ENCODE assay signal across 15 mouse cellular contexts in genomic region chr5:131743069-131743468, GRCm38 (mm10).
"Had no signal": no experiment of that assay in that cellular context is flagged by ENCODE, and none has a peak within 500 bp of the region (broad histone marks: within the 10 kb centered on the region; RNA-seq: fewer than 3 reads in every experiment).

No protein-coding gene starts in this region.

- ATAC-seq: intestine, embryonic 16.5 days; midbrain, embryonic 15.5 days had no signal

- H3K27ac ChIP-seq: left cerebral cortex, adult 2 months; liver, embryonic 13.5 days; lung, embryonic 15.5 days; macrophage; midbrain, embryonic 12.5 days; midbrain, embryonic 15.5 days; neural tube, embryonic 12.5 days; neural tube, embryonic 15.5 days had no signal

- H3K4me1 ChIP-seq: liver, embryonic 13.5 days; lung, embryonic 15.5 days; midbrain, embryonic 15.5 days; neural tube, embryonic 15.5 days had no signal

- H3K27me3 ChIP-seq: liver, embryonic 13.5 days; lung, embryonic 15.5 days; midbrain, embryonic 12.5 days; midbrain, embryonic 15.5 days; neural tube, embryonic 12.5 days; neural tube, embryonic 15.5 days had no signal

- H3K9ac ChIP-seq: liver, embryonic 13.5 days; lung, embryonic 15.5 days; midbrain, embryonic 12.5 days; midbrain, embryonic 15.5 days; neural tube, embryonic 12.5 days; neural tube, embryonic 15.5 days had no signal

- DNase-seq: kidney, adult 18-20 months; kidney, postnatal 14 days; layer of hippocampus, postnatal 36 days; liver, embryonic 13.5 days; lung, postnatal 10 days; thymus, adult 18-20 months; thymus, postnatal 36 days had no signal

- H3K4me2 ChIP-seq: liver, embryonic 13.5 days; lung, embryonic 15.5 days; midbrain, embryonic 12.5 days; midbrain, embryonic 15.5 days; neural tube, embryonic 12.5 days; neural tube, embryonic 15.5 days had no signal

- H3K4me3 ChIP-seq: left cerebral cortex, adult 2 months; liver, embryonic 13.5 days; lung, embryonic 15.5 days; midbrain, embryonic 12.5 days; midbrain, embryonic 15.5 days; neural tube, embryonic 12.5 days; neural tube, embryonic 15.5 days had no signal

- H3K36me3 ChIP-seq: liver, embryonic 13.5 days; lung, embryonic 15.5 days; midbrain, embryonic 12.5 days; midbrain, embryonic 15.5 days; neural tube, embryonic 12.5 days; neural tube, embryonic 15.5 days had no signal

- H3K9me3 ChIP-seq: liver, embryonic 13.5 days; lung, embryonic 15.5 days; midbrain, embryonic 12.5 days; midbrain, embryonic 15.5 days; neural tube, embryonic 12.5 days; neural tube, embryonic 15.5 days had no signal
